Mouse (Mus musculus) liver, postnatal 0 days (tissue): ENCODE data around the gene Itga3.

Source experiments
- CTCF ChIP-seq: sonication (generic); IDR thresholded peaks from 2 replicates; pipeline ENCODE4 v1.5.1; 2016; ENCODE audit warnings: antibody characterized with exemption, low read depth
- EP300 ChIP-seq: IDR thresholded peaks from 2 replicates; pipeline ENCODE4 v1.6.1; 2016; ENCODE audit warnings: antibody characterized with exemption, low read depth, mild to moderate bottlenecking

DNA sequence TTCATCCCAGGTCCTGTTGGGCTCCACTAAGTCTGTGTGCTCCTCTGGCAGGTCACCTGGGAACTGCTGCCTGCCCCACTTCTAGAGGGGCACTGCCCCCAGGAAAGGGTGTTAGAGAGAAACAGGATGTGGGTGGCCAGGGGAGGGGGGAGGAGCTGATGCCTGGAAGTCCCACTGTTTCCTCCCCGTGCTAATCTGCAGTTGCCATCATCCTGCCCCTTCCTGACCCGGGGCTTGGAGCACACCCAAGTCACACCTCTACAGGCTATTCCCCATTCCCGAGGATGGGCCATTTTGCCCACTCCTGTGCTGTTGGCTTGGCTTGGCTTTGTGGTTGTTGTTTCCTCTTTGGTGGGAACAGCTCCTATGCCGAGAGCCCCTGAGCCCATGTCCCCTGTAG is 76.1 kb downstream of the Itga3 start:
- TF ChIP-seq CTCF (no peak), EP300 (no peak)
